Mouse (Mus musculus): ENCODE data around the gene Lrwd1. TPM values are rescaled to one million over a fixed set of nuclear protein-coding genes. Genes with fewer than 3 reads are reported as not detected.
A peak's percentile ranks its signal among the peaks of the same experiment; 100 is the strongest.

Lrwd1 gene
- polyA plus RNA-seq, 2 experiments, result 31.1 to 59.4 TPM

GRCm38 (mm10) chr5:136073526-136073925, 62.3 kb downstream of the Lrwd1 start:
- no peak for TF ChIP-seq POLR2A (IDR thresholded peaks at IDR 0.05; ENCODE audit: borderline replicate concordance, extremely low read depth, insufficient read depth, insufficient read length)
- no peak overlapping the region for H3K9ac ChIP-seq (ENCODE audit: low read depth, low read length, severe bottlenecking)
- no peak overlapping the region for H3K4me3 ChIP-seq (replicated peaks; ENCODE audit: low read length)
- H3K36me3 ChIP-seq (ENCODE audit: control insufficient read depth, insufficient read depth, low read length), result no peaks in the 10 kb centered on the region
- WGBS, result 59% methylated on average over 11 of the region's 11 CpGs
- DNase-seq (ENCODE audit: low spot score), result no peak
- no peaks in the 10 kb centered on the region for H3K9me3 ChIP-seq (ENCODE audit: control insufficient read depth, low read length)
- no peak overlapping the region for H3K4me2 ChIP-seq (replicated peaks; ENCODE audit: low read depth, low read length, severe bottlenecking)
- no peak for ATAC-seq (ENCODE audit: low FRiP score, low read depth)
- no peaks in the 10 kb centered on the region for H3K27me3 ChIP-seq (ENCODE audit: control insufficient read depth, insufficient read depth, low read length)
- H3K4me1 ChIP-seq (ENCODE audit: control insufficient read depth, insufficient read depth, low read length), result 0 out of 2 replicates have a peak, but pooled peaks cover 6% of the 10 kb centered on the region
- no peak overlapping the region for H3K27ac ChIP-seq (replicated peaks; ENCODE audit: low read depth, low read length)

- ATAC-seq (ENCODE audit: low FRiP score, low read depth), result no peak
- H3K9me3 ChIP-seq (ENCODE audit: control insufficient read depth, low read length), result no peaks in the 10 kb centered on the region
- 0 out of 2 replicates have a peak overlapping the region, but pooled peaks have one; percentile 10 for H3K27ac ChIP-seq (replicated peaks; ENCODE audit: low read depth, low read length)
- H3K4me3 ChIP-seq (replicated peaks; ENCODE audit: low read length), result no peak overlapping the region
- no peaks in the 10 kb centered on the region for H3K36me3 ChIP-seq (ENCODE audit: control insufficient read depth, insufficient read depth, low read length)
- H3K4me1 ChIP-seq (ENCODE audit: control insufficient read depth, insufficient read depth, low read length), result 0 out of 2 replicates have a peak, but pooled peaks cover 6% of the 10 kb centered on the region
- no peak overlapping the region for H3K4me2 ChIP-seq (replicated peaks; ENCODE audit: low read depth, low read length, severe bottlenecking)
- TF ChIP-seq POLR2A (IDR thresholded peaks at IDR 0.05; ENCODE audit: borderline replicate concordance, extremely low read depth, insufficient read depth, insufficient read length), result no peak
- no peaks in the 10 kb centered on the region for H3K27me3 ChIP-seq (ENCODE audit: control insufficient read depth, insufficient read depth, low read length)
- no peak overlapping the region for H3K9ac ChIP-seq (ENCODE audit: low read depth, low read length, severe bottlenecking)
- no peak for DNase-seq (ENCODE audit: low spot score)
- 60% methylated on average over 6 of the region's 6 CpGs for WGBS
Measured at GRCm38 (mm10) chr5:136073051-136073450, 62.8 kb downstream of the Lrwd1 start.

Small RNA genes lying within 50 kb of the gene (microRNA-seq; reads per million reads assigned to microRNA genes)
- gene Mir7035, result 0.92 reads per million

Other genes with a start within 250 kb of the Lrwd1 start
- gene Hspb1, start 248.2 kb downstream of the Lrwd1 start, polyA plus RNA-seq (2012; rRNA removed), result 326 and 338 TPM in 2 replicates
- 433 and 574 TPM in 2 replicates for gene Hspb1, start 248.2 kb downstream of the Lrwd1 start, polyA plus RNA-seq (2014; fragmentation: Nextera tagmentation; extraction: Ambion mirVana)
- gene Ywhag, start 201.5 kb downstream of the Lrwd1 start, polyA plus RNA-seq (2012; rRNA removed), result 83.6 and 91.3 TPM in 2 replicates
- 72.9 and 76.9 TPM in 2 replicates for gene Ywhag, start 201.5 kb downstream of the Lrwd1 start, polyA plus RNA-seq (2014; fragmentation: Nextera tagmentation; extraction: Ambion mirVana)
- gene Ssc4d, start 161.5 kb downstream of the Lrwd1 start, polyA plus RNA-seq (2012; rRNA removed), result 6.6 and 7.2 TPM in 2 replicates
- gene Ssc4d, start 161.5 kb downstream of the Lrwd1 start, polyA plus RNA-seq (2014; fragmentation: Nextera tagmentation; extraction: Ambion mirVana), result 2.6 and 3.2 TPM in 2 replicates
- 0.32 and 0.38 TPM in 2 replicates for gene Zp3, start 156.0 kb downstream of the Lrwd1 start, polyA plus RNA-seq (2012; rRNA removed)
- 0.37 and 0.40 TPM in 2 replicates for gene Zp3, start 156.0 kb downstream of the Lrwd1 start, polyA plus RNA-seq (2014; fragmentation: Nextera tagmentation; extraction: Ambion mirVana)
- 28.5 and 38.2 TPM in 2 replicates for gene Dtx2, start 141.3 kb downstream of the Lrwd1 start, polyA plus RNA-seq (2012; rRNA removed)
- 29.5 TPM in 2 replicates for gene Dtx2, start 141.3 kb downstream of the Lrwd1 start, polyA plus RNA-seq (2014; fragmentation: Nextera tagmentation; extraction: Ambion mirVana)
- 0.15 and 1.1 TPM in 2 replicates for gene Upk3b, start 97.6 kb downstream of the Lrwd1 start, polyA plus RNA-seq (2012; rRNA removed)
- 0.28 and 0.74 TPM in 2 replicates for gene Upk3b, start 97.6 kb downstream of the Lrwd1 start, polyA plus RNA-seq (2014; fragmentation: Nextera tagmentation; extraction: Ambion mirVana)
- 3.0 and 7.5 TPM in 2 replicates for gene Upk3bl, start 81.6 kb downstream of the Lrwd1 start, polyA plus RNA-seq (2012; rRNA removed)
- 11.5 and 14.1 TPM in 2 replicates for gene Upk3bl, start 81.6 kb downstream of the Lrwd1 start, polyA plus RNA-seq (2014; fragmentation: Nextera tagmentation; extraction: Ambion mirVana)
- 29.4 and 35.0 TPM in 2 replicates for gene Rasa4, start 52.2 kb downstream of the Lrwd1 start, polyA plus RNA-seq (2012; rRNA removed)
- gene Rasa4, start 52.2 kb downstream of the Lrwd1 start, polyA plus RNA-seq (2014; fragmentation: Nextera tagmentation; extraction: Ambion mirVana), result 14.1 and 17.1 TPM in 2 replicates
- gene Polr2j, start 19.4 kb downstream of the Lrwd1 start, polyA plus RNA-seq (2012; rRNA removed), result 148 and 156 TPM in 2 replicates
- gene Polr2j, start 19.4 kb downstream of the Lrwd1 start, polyA plus RNA-seq (2014; fragmentation: Nextera tagmentation; extraction: Ambion mirVana), result 245 and 251 TPM in 2 replicates
- 20.0 and 28.9 TPM in 2 replicates for gene Alkbh4, start 72 bp upstream of the Lrwd1 start, polyA plus RNA-seq (2012; rRNA removed)
- gene Alkbh4, start 72 bp upstream of the Lrwd1 start, polyA plus RNA-seq (2014; fragmentation: Nextera tagmentation; extraction: Ambion mirVana), result 15.0 and 16.1 TPM in 2 replicates
- 13.7 and 18.4 TPM in 2 replicates for gene Orai2, start 34.6 kb upstream of the Lrwd1 start, polyA plus RNA-seq (2012; rRNA removed)
- 9.0 and 10.2 TPM in 2 replicates for gene Orai2, start 34.6 kb upstream of the Lrwd1 start, polyA plus RNA-seq (2014; fragmentation: Nextera tagmentation; extraction: Ambion mirVana)
- 20.4 and 32.4 TPM in 2 replicates for gene Prkrip1, start 62.9 kb upstream of the Lrwd1 start, polyA plus RNA-seq (2012; rRNA removed)
- gene Prkrip1, start 62.9 kb upstream of the Lrwd1 start, polyA plus RNA-seq (2014; fragmentation: Nextera tagmentation; extraction: Ambion mirVana), result 52.3 and 53.0 TPM in 2 replicates
- 14.6 and 19.7 TPM in 2 replicates for gene Sh2b2, start 110.5 kb upstream of the Lrwd1 start, polyA plus RNA-seq (2012; rRNA removed)
- gene Sh2b2, start 110.5 kb upstream of the Lrwd1 start, polyA plus RNA-seq (2014; fragmentation: Nextera tagmentation; extraction: Ambion mirVana), result 6.3 and 9.0 TPM in 2 replicates

All from limb, embryonic 14.5 days (tissue).